Mouse (Mus musculus) heart, embryonic 13.5 days (tissue): ENCODE data around the gene Ice2. TPM values are rescaled to one million over a fixed set of nuclear protein-coding genes. Genes with fewer than 3 reads are reported as not detected.

Experiments
- ATAC-seq: fragments of 200-750 bp; cut with Nextera tagmentation; 2 replicates; pipeline ENCODE4 v1.8.0; 2017; ENCODE audit warnings: moderate TSS enrichment; ENCODE audit not compliant: insufficient number of reproducible peaks, low FRiP score, low TSS enrichment; ENCODE audit errors: extremely low read depth
- H3K27ac ChIP-seq: fragments of 300-500 bp; sonication (generic); replicated peaks from 2 replicates; pipeline ENCODE4 v1.5.1; 2015; ENCODE audit warnings: moderate library complexity, mild to moderate bottlenecking, inconsistent platforms
- H3K27me3 ChIP-seq: fragments of 300-500 bp; sonication (generic); replicated peaks from 2 replicates; pipeline ENCODE4 v1.6.1; 2015; ENCODE audit warnings: mild to moderate bottlenecking, inconsistent platforms
- H3K36me3 ChIP-seq: fragments of 300-500 bp; sonication (generic); 2 replicates; pipeline ENCODE4 v1.6.1; 2015; ENCODE audit warnings: mild to moderate bottlenecking, inconsistent platforms
- H3K4me1 ChIP-seq: fragments of 300-500 bp; sonication (generic); 2 replicates; pipeline ENCODE4 v1.6.1; 2015; ENCODE audit warnings: inconsistent platforms
- H3K4me2 ChIP-seq: fragments of 300-500 bp; sonication (generic); 2 replicates; pipeline ENCODE4 v1.6.1; 2015; ENCODE audit warnings: inconsistent platforms, mild to moderate bottlenecking, moderate library complexity
- H3K4me3 ChIP-seq: fragments of 300-500 bp; sonication (generic); 2 replicates; pipeline ENCODE4 v1.5.1; 2015; ENCODE audit warnings: moderate library complexity, mild to moderate bottlenecking, inconsistent platforms
- H3K9ac ChIP-seq: fragments of 300-500 bp; sonication (generic); 2 replicates; pipeline ENCODE4 v1.6.1; 2015; ENCODE audit warnings: inconsistent platforms, mild to moderate bottlenecking, moderate library complexity
- H3K9me3 ChIP-seq: fragments of 300-500 bp; sonication (generic); 2 replicates; pipeline ENCODE4 v1.6.1; 2016; ENCODE audit warnings: inconsistent platforms
- WGBS: fragments of 180-500 bp; shearing (Covaris S2); methylation state at CpG from one replicate; pipeline ENCODE4 v1.1.7; 2015; ENCODE audit warnings: mixed read lengths; 5-methylcytosine and 5-hydroxymethylcytosine counted together
- polyA plus RNA-seq: library from polyadenylated mRNA; unstranded; fragments of >200 nt; fragmentation: Nextera tagmentation; extraction: Ambion mirVana; gene quantifications from 2 replicates; pipeline ENCODE4 v1.2.1, GENCODE M21; 2015

Ice2 gene
- polyA plus RNA-seq, 1 experiment from 2014 or later: 10.7 TPM

DNA sequence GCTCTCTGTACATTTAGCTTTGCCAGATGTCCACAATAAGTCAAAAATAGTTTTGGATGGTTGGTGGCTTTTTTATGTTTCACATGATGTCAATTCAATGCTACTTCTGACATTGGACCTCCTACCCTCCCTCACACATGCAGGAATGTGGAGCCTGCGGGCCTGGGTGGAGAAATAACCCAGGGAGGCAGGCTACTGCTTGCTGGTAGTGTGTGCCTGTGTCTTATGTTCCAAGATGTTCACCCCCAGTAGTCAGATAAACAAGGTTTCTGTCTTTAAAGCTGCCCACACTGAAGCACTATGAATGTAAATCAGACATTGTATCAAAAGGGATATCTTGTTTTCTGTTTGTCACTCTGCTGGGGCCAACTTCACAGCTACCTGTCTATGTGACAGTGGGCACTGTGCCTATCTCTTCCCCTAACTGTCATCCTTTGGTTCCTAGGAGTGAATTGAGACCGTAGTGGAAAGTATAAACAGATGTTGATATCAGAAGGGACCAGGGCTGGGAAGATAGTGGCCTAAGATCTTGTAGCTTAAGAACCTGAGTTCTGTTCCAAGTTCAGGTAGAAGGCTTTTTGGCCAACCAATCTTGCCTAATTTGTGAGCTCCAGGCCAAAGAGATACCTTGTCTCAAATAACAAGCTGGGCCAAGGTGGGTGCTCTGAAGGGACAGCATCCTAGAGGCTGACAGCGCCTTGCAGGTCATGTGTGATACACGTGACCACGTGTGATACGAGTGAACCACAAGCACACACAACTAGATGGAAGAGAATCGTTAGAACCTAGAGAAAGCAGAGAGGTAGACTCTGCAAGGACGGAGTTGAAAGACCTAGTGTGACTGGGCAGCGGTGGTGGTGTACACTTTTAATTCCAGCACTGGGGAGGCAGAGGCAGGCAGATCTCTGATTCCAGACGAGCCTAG lies 54.4 kb downstream of the Ice2 start:
- Histone ChIP-seq H3K4me1 (peaks cover 46% of the 10 kb centered on the region), H3K36me3 (peaks cover 3% of the 10 kb centered on the region; the same call in 1 of the 2 replicates), H3K9me3 (no peaks in the 10 kb centered on the region), H3K27me3 (no peaks in the 10 kb centered on the region), H3K9ac (no peak overlapping the region), H3K27ac (peak overlapping the region; percentile 88; the same call in 1 of the 2 replicates), H3K4me2 (no peak overlapping the region), H3K4me3 (no peak overlapping the region)
- 82% methylated on average over 10 of the region's 10 CpGs for WGBS
- no peak for ATAC-seq

DNA sequence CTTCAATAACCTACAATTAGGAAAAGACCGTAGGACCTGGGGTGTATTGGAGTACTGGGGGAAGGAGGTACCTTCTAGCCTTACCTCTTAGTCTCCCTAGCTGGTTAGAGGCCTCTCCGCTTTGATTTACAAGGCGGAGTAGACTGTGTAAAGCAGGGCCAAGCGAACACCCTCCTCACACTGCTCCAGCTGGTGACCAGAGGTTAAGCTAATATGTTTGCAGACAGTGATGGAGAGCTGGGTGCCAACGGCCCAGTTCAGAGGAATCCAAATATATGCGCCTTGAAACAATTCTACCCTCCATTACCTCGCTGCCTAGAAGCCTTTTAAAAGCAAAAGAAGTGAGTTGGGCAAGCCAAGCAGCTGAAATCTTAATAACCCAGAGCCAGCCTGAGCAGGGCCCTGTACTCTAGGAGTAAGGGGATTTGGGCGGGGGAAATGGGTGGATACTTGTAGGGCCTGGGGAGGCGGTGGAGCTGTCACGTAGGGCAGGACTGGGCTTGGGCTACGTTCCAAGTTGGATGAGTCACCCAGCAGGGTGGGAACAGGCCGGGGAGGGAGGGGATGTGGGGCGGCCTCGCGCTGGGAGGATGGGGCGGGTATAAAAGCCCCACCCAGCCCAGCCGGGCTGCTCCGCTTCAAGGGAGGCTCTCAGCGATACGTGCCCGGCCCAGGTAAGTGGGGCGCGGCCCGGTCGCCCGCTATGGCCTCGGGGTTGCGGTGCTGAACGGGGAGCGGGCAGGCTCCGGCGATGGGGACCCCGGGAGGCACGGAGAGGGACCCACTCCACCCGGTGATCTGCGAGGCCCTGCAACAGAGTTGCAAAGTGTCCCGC lies 55.6 kb downstream of the Ice2 start, which contains the start of gene Anxa2:
Gene Anxa2, plus strand, starts transcription at position 555 of the 835 bp plus-strand sequence.
- Histone ChIP-seq H3K9ac (peak within 1 kb of the TSS; percentile 97), H3K27ac (peak within 1 kb of the TSS; percentile 88), H3K4me2 (peak within 1 kb of the TSS; percentile 85), H3K4me3 (peak within 1 kb of the TSS; percentile 67), H3K27me3 (no peaks in the 10 kb centered on the region), H3K36me3 (peaks cover 6% of the 10 kb centered on the region; the same call in 1 of the 2 replicates), H3K9me3 (no peaks in the 10 kb centered on the region), H3K4me1 (peaks cover 57% of the 10 kb centered on the region)
- WGBS: 8% methylated on average over 37 of the region's 37 CpGs
- peak; percentile 85 for ATAC-seq

DNA sequence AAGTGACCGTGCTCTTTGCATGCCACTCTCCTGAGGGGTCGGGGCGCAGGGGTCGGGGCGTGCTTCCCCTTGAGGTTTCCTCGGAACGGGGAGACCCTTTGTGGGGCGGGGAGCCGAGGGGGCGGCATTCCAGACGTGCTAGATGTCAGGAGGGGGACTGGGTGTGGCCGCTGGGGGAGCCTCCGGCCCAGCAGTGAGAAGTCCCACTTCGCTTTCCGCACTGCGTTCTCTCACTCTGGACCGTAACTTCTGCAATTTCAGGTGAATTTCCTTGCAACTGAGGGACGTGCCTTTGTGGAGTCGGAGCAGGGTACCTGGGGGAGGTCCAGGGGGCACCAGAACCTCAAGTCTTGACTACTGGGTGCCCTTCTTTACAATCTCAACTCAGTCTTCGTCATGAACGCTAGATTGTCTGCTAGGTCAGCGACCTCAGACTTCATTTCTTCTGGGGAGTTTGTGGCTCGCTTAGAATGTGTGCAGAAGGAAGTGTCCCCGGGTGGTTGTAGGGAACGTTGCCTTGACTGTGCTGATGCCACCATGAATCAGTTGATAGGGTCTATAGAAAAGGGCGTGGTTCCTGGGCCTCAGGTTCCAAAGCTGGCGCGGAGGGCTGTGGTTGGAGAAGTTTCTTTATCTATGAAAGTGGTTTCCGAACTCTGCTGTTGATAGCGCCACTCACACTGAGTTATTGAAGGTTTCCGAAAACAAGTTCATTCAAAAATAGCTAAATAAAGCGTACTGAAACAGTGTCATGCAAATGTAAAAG lies 56.4 kb downstream of the Ice2 start:
- ATAC-seq: peak; percentile 40; the same call in 1 of the 2 replicates
- WGBS: 1% methylated on average over 32 of the region's 32 CpGs
- Histone ChIP-seq H3K4me1 (peaks cover 65% of the 10 kb centered on the region), H3K4me2 (peak overlapping the region; percentile 85), H3K36me3 (peaks cover 6% of the 10 kb centered on the region; the same call in 1 of the 2 replicates), H3K4me3 (peak overlapping the region; percentile 67), H3K27ac (peak overlapping the region; percentile 88), H3K9me3 (no peaks in the 10 kb centered on the region), H3K27me3 (no peaks in the 10 kb centered on the region), H3K9ac (peak overlapping the region; percentile 97)

DNA sequence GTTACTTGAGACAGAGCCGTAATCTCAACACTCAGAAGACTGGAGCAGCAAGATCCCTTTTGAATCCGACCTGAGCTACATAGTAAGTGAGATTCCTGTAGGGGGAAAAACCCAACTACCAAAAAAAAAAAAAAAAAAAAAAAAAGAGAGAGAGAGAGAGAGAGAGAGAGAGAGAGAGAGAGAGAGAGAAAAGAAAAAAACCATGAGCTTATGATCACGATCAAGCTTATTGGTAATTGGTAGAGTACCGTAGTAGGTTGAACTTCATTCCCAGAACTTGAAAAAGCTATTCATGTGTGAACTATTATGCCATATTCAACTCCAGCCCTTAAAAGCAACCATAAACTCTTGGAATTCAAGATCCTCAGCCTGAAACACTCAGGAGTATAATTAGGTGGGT lies 57.0 kb downstream of the Ice2 start:
- WGBS: 44% methylated on average over 4 of the region's 4 CpGs
- Histone ChIP-seq H3K27ac (peak overlapping the region; percentile 88), H3K9me3 (no peaks in the 10 kb centered on the region), H3K27me3 (no peaks in the 10 kb centered on the region), H3K9ac (peak overlapping the region; percentile 97), H3K4me2 (peak overlapping the region; percentile 85), H3K36me3 (peaks cover 6% of the 10 kb centered on the region; the same call in 1 of the 2 replicates), H3K4me1 (peaks cover 71% of the 10 kb centered on the region), H3K4me3 (peak overlapping the region; percentile 67)
- no peak for ATAC-seq

DNA sequence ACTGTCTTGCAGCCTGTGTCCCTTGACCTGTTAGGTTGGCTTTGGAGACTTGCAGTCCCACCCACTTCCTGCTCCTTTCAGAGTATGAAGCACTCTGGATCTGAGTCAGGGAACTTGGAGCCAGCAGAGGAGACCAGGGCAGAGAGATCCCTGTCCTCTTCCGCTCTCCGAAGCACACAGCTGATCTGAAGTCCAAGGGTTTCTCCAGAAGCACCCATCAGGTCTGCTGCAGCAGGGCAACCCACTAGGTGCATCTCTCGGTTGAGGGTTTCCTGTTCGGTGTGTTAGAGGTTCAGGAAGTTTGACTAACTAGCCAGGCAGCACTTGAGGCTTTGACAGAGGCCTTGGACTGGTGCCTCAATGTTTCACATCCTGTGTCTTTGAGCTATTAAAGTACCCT lies 57.7 kb downstream of the Ice2 start:
- 47% methylated on average over 4 of the region's 4 CpGs for WGBS
- Histone ChIP-seq H3K27ac (peak overlapping the region; percentile 88), H3K4me2 (peak overlapping the region; percentile 85), H3K27me3 (no peaks in the 10 kb centered on the region), H3K9me3 (no peaks in the 10 kb centered on the region), H3K36me3 (peaks cover 10% of the 10 kb centered on the region), H3K9ac (peak overlapping the region; percentile 97), H3K4me1 (peaks cover 78% of the 10 kb centered on the region), H3K4me3 (peak overlapping the region; percentile 67)
- ATAC-seq: no peak

DNA sequence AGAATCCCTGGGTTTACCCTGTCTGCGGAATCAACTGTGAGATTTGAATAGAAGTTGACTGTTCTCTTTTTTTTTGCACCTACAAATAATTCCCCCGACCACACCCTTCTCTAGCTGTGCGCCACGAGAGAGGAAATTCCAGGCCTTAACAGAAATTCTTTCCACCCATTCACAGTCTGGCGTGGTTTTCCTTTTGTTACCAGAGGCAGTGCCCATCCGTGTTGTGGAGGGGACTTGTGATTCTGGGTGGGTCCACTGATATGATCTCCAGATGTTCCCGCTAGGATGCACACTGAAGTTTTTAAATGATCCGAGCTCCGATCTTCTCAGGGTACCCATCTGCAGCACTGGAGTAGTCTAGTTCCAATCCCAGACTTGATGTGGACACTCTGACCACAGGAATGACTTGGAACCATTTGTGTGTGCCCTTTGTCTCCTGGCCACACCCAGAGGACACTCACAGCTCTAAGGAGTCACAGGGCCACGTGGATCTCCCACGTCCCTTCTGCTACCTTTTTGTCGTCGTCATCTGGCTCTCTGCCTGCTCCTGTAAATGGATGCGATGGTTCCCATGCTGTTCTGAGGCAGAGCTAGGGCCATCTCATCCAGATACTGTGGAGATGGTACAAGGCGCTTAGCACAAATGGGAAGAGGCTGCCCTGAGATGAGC lies 58.8 kb downstream of the Ice2 start:
- Histone ChIP-seq H3K9me3 (no peaks in the 10 kb centered on the region), H3K36me3 (peaks cover 19% of the 10 kb centered on the region), H3K9ac (peak overlapping the region; percentile 68; the same call in 1 of the 2 replicates), H3K27me3 (no peaks in the 10 kb centered on the region), H3K4me2 (peak overlapping the region; percentile 85), H3K27ac (peak overlapping the region; percentile 88), H3K4me3 (0 out of 2 replicates have a peak overlapping the region, but pooled peaks have one; percentile 67), H3K4me1 (peaks cover 79% of the 10 kb centered on the region)
- no peak for ATAC-seq
- 68% methylated on average over 15 of the region's 15 CpGs for WGBS

DNA sequence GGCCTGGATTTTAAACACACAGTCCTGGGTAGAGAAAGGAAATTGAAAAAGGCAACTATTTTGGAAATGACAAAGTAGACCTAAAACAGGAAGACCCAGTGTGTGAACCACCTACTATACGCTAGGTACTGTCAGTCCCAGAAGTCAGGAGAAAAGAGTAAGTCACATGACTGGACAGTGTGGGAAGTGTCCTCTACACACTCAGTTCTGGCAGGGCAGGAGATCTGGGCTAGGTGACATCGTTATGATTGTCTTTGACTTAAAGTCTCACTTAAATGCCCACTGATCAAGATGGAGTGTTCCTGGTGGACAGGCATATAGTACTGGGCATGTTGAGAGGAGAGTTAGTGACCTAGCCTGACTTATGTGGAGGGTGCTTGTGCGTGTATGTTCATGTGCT lies 59.4 kb downstream of the Ice2 start:
- Histone ChIP-seq H3K27ac (peak overlapping the region; percentile 88), H3K9me3 (no peaks in the 10 kb centered on the region), H3K4me3 (no peak overlapping the region; the same call in 1 of the 2 replicates), H3K27me3 (no peaks in the 10 kb centered on the region), H3K4me1 (peaks cover 73% of the 10 kb centered on the region), H3K36me3 (peaks cover 25% of the 10 kb centered on the region), H3K9ac (peak overlapping the region; percentile 68; the same call in 1 of the 2 replicates), H3K4me2 (peak overlapping the region; percentile 85)
- ATAC-seq: no peak
- WGBS: 82% methylated on average over 3 of the region's 3 CpGs

DNA sequence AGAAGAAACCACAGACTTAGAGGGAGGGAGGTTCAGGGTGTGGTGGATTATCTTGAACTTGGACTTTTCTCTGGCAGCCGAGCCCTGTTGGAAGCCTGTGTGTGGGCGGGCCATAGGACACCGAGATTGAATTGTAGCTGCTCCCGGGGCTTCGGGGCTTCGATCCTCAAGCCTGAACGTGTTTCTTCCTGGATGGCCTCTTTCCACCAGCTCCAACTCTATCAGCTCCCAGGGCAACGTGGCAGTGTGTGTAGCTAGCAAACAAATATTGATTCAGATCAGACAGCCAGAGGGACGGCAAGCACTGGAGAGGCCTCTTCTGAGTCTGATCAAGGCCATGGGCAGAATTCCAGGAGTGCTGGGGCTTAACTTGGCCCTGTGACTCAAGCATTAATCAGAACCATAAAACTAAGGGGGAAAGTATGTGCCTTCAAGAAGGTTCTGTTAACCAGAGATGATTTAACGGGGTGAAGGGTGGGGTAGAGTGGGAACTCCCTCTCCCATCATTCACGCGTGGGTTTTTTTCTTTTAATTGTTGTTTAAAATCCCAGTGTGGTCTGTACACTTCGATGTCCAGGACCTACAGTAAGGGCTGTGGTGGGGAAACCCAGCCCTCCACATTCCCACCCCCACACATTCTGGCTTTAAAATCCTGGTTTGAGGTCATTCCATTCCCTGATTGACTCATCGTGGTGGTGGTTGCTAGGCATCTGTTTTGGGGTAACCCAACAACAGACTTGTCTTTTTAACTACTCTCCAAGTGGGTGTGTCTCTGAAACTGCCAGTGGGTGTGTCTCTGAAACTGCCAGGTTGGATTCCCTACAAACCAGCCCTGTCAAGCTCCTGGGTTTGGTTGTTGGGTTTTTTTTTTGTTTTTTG lies 60.3 kb downstream of the Ice2 start:
- WGBS: 30% methylated on average over 14 of the region's 14 CpGs

DNA sequence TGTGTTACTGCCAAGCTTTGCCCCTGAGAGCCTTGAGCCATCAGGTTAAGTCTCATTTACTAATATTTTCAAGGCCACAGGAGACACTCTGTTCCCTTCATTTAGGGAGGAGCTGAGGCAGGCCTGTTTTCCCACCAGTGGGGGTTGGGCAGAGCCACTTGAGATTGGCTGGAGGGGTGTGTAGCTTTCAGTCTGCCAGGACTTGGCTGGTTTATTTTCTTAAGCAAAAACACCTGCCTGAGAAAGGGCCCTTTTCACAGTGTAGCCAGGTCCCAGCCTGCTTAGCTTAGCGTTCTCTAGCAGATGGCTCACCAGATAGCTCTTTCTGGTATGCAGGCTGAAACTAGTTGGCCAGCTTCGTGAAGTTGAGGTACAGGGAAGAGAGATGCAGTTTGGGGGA lies 61.3 kb downstream of the Ice2 start:
- Histone ChIP-seq H3K4me1 (peaks cover 71% of the 10 kb centered on the region), H3K27ac (peak overlapping the region; percentile 88), H3K9me3 (no peaks in the 10 kb centered on the region), H3K4me3 (peak overlapping the region; percentile 6; the same call in 1 of the 2 replicates), H3K27me3 (no peaks in the 10 kb centered on the region), H3K9ac (peak overlapping the region; percentile 64), H3K4me2 (peak overlapping the region; percentile 85), H3K36me3 (peaks cover 36% of the 10 kb centered on the region)
- no peak for ATAC-seq
- 20% methylated on average over 2 of the region's 2 CpGs for WGBS

More for the DNA sequence above, 60.3 kb downstream of the Ice2 start:
- ATAC-seq: no peak
- peak overlapping the region; percentile 29 for H3K4me3 ChIP-seq
- H3K9me3 ChIP-seq: no peaks in the 10 kb centered on the region
- H3K9ac ChIP-seq: peak overlapping the region; percentile 68
- H3K4me2 ChIP-seq: peak overlapping the region; percentile 85
- peaks cover 31% of the 10 kb centered on the region for H3K36me3 ChIP-seq
- peaks cover 69% of the 10 kb centered on the region for H3K4me1 ChIP-seq
- peak overlapping the region; percentile 88 for H3K27ac ChIP-seq
- no peaks in the 10 kb centered on the region for H3K27me3 ChIP-seq
